Mouse (Mus musculus): ENCODE data around the gene Ebf4.

Gene Ebf4

DNA sequence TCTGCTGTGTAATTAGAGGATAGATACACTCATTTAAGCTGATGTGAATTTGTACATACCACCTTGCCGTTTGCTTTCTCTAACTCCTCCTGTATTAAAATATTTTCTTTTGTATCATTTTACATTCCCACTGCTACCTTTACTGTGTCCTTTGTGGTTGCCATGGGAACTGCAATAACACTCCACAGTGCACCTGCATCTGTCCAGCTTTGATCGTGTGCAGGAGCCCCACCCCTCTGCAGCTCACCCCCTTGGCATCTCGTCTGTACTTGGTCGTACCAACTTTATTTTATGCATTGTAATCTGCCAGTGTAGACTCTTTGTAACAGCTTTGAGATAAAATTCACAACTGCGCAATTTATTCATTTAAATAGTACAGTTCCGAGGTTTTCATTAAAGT, 88.9 kb downstream of the Ebf4 start:
- DNase-seq (ENCODE audit: low read depth) = no peak

DNA sequence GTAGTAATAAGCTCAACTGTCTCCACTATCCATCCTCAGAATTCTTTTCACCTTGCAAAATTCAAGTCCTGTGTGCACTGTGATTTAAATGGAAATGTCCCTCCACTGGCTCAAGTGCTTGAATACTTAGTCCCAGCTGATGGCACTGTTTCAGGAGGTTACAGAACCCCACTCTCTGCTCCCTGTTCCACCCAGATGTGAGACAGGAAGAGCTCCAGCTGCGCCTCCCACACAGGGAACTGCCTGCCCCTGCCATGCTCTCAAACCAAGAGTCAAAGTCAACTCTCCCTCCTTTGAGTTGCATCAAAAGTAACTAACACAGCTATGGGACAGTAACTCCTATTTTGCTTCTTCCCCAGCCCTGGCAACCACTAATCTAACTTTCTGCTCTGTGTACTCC, 91.2 kb downstream of the Ebf4 start:
- no peak for DNase-seq (ENCODE audit: low read depth)

DNA sequence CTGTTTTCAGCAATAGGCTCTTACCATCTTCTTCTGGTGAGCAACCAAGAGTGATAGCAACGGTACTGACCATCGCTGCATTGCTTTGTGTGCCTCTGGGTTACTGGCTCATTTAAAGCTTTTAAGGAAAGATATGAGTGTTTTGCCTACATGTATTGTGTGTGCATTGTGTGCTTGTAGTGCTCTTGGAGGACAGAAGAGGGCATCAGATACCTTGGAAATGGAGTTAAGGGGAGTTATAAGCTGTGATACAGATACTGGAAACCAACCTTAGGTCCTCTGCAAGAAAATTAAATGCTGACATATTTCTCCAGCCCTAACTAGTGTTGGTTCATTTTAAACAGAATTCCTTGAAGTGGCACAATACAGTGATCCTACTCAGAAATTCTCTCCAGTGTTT, 93.8 kb downstream of the Ebf4 start:
- peak; percentile 78 for DNase-seq (ENCODE audit: low read depth)

DNA sequence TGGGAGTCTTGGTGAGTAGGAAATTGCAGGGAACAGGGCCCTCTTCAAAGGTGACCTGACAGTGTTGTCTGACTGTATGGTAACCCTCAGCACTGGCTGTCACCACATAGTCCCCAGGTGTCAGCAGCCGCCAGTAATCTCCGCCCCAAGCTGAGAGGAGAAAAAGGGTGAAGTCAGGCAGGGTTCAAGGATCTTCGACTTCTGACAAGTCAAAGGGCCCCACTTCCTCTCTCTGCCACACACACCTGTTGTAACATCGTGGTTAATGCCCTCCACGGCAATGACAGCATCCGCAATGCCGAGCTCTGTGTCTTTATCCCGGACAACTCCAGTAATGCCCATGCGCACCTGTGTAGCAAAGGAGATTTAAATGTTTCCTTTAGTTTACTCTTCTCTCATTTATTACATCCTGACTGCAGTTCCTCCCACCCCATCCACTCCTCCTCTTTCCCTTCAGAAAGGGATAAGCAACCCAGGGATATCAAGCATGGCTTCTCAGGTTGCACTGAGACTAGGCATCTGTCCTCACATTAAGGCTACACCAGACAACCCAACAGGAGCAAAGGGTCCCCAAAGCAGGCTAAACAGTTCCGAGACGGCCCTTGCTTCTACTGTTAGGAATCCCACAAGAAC, 96.1 kb downstream of the Ebf4 start:
- DNase-seq (ENCODE audit: low read depth) = no peak

DNA sequence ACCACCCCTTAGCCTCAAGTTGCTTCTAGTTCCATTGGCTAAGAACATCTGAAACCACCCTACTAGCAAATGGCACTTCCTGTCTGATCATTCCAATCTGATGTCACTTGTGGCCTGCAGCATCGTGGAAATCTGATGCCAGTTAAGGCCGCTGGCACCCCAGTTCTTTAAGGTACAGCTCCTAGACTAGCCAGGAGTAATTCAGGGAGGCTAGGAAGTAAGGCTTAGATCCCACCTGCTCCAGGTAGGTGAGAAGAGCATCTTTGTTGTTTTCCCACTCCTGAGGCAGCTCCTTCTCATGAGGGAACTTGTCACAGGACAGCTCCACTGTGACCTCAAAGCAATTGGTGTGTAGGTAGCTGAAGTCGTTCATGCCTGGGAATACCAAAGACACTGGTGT, 97.9 kb downstream of the Ebf4 start:
- no peak for DNase-seq (ENCODE audit: low read depth)

DNA sequence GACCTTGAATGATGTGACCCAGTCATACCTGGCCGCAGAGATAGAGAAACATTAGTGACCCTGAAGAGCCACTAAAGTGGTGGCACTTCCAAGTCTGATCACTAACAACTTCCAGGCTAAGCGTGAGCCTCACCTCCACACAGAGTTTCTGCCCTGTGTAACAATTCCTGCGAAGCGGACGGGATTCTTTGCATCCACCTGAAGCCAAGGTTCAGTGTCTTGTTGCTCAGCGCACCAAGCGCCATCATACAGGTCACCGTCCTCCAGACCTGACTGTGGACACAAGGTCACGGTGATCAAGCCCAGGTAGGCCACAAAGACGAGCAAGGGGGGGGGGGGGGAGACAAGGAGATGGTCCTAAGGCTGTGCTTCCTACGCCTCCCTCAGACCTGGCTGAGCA, 100.7 kb downstream of the Ebf4 start:
- no peak for DNase-seq (ENCODE audit: low read depth)

DNA sequence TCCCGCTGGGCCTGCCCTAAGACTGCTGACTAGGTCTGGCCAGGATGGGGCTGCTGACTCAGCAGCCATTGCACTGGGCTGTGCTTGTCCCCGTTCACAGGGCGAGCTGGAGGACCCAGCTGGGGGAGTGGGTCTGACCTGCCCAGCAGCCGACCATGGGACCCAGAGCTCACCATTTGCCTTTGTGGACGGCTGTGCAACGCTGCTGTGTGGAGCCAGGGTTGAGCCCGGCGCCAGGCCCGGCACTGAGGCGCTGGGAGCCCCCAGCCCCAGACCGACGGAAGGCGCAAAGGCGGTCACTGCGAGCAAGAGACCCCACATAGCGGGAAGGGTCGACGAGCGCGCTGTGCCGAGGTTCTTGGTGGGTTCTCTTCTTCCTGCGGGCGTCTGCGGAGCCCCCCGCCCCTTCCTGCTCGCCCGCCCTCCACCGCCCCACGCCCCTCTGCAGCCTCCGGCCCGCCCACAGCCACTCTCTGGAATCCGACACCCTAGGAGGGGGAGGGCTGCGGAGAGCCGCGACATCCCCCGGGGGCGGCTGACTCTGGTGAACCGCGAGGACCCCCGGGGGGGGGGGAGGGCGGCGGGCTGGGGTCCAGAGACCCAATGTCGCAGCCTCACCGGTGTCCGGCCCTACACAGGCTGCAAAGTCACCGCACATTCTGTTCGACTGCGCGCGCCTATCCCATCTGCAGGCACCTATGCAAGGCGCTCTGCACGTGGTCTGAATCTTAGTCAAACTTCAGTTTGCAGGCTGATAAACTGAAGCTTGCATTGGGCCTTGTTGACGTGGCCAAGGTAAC, 102.4 kb downstream of the Ebf4 start, which contains the start of gene Cpxm1:
Cpxm1 (minus strand) TSS at position 389 of the 800 bp plus-strand sequence.
- no peak for DNase-seq (ENCODE audit: low read depth)

DNA sequence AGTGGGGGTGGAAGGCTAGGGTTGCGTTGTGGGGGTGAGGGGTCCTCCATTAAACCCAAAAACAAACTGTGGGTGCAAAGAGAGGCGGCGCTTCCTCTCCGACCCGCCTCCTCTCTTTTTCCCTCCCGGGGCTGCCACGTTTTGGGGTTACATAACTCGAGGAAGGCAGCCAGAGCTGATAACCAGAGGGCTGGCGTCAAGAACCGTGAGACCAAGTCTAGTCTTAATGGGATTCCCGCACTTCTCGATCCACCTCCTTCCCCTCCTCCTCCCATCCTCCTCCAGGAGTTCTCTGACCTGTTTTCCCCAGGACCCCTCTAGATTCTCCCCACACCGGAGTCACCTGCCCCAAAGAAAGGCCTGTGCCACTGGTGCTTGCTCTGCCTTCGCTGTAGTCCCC, 103.1 kb downstream of the Ebf4 start:
- DNase-seq (ENCODE audit: low read depth) = no peak

DNA sequence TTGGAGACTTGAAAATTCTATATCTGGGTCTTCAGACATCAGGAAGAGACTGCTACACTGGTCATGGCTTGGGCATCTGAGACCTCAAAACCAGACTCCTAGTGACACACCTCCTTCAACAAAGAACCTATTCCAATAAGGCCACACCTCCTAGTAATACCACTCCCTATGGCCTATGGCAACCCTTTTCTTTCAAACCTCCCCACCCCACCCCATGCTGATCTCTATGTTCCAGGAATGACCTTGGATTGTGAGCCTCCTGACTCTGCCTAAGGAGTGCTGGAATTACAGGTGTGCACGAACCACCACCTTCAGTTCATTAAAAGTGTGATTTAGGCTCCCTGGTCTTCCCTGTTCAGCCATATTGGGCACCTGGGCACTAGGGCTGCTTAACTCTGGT, 105.1 kb downstream of the Ebf4 start:
- DNase-seq (ENCODE audit: low read depth) = no peak

DNA sequence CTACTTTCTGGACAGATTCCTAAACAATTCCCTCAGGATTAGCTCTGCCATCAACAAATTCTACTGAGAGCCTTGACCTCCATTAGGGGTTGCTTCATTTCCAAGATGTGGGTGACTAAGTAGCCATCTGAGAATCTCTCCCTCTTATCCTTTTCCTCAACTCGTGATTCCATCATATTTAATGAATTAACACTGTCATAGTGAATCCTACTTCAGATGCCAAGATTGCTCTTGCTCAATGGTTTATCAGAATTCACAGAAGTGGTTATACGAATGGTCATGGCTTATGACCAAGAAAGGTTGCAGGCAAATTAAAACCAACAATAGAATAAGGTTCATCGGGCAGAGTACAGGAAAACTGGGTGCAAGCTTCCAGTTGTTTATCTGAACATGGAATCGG, 106.9 kb downstream of the Ebf4 start:
- no peak for DNase-seq (ENCODE audit: low read depth)

DNA sequence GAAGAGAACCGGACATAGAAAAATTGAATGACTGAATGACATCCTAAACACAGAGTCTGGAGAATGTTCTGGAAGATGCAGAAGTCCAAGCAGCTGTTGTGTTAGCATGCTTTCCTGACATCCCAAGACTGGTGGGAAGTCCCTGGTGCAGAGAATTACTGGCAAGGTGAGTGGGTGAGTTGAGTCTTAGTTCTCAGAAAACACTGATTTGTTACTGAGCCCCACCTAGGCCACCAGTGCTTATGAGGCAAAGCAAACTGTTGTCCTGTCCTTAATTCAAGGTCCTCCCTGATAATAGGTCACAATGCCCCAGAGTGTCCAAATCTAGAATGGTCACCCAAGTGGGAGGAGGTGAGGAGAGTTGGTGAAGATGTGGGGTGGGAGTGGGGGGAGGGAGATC, 110.0 kb downstream of the Ebf4 start, which contains the start of the genes Gm28372 and 1700020A23Rik:
Gm28372 (plus strand) TSS at position 301 of the 400 bp plus-strand sequence.
1700020A23Rik (plus strand) TSS at position 321 of the 400 bp plus-strand sequence.
- no peak for DNase-seq (ENCODE audit: low read depth)

DNA sequence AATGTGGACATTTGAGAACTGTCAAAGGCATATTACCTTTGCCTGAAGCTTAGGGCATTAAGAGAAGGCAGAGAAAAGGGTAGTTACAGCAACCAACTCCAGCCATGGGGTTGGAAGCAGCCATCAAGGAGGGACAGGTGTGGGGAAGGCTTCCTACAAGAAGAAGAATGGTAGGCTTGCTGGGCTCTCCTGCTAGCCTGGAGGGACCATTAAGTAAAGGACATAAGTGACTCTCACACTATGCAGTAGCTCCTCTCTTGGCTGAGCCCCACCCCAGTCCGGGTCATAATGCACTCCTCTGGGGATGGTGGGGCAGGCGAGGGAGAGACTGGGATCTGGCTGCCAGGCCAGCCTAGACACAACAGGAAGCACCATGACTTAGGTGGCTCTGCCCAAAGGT, 111.2 kb downstream of the Ebf4 start, which contains the start of gene Tmem239:
Tmem239 (plus strand) TSS at position 301 of the 400 bp plus-strand sequence.
- DNase-seq (ENCODE audit: low read depth) = no peak

DNA sequence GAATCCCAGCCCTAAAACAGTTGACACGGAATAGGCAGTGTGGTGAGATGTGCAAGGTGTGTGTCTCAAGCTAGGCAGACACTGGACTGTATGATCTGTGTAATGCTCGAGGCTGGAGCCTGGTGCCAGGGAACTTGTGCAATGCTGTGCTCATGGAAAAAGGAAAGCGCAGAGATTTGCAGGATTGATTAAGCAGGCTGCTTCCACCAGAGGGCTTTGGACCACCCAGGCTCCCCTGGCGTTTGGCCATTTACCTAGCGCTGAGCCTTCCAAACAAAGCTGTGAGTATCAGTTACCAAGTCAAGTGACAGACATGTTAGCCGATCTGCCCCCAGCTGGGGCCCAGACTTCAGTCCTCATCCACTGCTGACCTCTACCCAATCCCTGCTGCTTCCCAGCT, 113.2 kb downstream of the Ebf4 start:
- no peak for DNase-seq (ENCODE audit: low read depth)

DNA sequence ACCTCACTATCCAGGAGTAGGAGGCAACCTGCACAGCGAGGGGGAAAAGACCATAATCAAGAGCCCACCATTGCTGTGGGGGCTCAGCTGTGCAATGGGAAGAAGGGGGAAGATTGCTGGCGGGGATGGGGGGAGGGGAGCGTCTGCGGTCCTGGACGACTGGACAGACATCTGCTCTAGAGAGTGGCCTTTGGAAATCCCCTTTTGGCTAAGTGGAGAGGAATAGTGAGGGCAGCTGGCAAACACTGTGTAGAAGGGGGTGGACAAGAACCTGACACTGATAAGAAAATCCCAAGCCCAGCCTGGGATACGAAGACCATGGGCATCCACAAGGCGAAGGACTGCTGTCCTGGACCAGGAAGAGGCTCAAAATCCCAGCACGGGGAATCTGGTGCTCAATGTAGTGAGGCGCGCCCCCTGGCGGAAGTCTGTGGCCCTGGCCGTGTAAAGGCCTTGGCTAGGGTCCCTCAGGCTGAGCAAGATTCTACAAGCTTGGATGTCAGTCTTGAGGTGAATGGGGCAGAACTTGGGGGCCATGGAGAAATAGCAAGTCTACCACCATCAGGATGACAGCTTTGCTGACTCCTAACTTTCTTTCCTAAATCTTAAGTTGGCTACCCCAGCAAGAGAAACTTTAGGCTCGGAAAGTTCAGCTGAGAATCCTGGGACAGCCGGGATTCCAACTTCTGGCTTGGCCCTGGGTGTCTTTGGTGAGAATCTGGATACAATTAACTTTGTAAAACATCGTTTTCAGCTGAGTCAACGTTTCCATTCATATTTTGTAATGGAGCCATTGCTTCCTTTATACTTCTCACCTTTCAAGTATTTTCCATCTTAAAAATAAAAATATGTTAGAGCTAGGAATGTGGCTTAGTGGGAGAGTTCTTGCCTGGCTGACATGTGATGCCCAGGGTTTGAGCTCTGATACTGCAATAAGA, 116.9 kb downstream of the Ebf4 start:
- peak; percentile 62 for DNase-seq (ENCODE audit: low read depth)

DNA sequence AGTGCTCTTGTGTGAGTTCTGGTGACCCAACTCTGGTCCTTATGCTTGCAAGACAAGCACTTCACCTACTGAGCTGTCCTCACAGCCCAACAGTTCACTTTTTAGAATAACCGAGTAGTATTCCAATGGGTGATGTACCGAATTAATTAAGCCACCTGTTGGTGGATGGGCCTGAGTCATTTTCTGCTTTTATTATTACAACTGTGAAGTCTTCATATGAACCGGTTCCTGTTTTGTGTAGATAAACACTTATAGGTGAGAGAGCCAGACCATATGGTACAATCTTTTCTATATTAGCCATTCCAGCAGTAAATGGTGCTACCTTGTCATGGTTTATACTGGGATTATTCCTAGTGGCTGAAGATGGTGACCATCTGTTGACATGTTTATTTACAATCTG, 117.8 kb downstream of the Ebf4 start:
- DNase-seq (ENCODE audit: low read depth) = no peak

DNA sequence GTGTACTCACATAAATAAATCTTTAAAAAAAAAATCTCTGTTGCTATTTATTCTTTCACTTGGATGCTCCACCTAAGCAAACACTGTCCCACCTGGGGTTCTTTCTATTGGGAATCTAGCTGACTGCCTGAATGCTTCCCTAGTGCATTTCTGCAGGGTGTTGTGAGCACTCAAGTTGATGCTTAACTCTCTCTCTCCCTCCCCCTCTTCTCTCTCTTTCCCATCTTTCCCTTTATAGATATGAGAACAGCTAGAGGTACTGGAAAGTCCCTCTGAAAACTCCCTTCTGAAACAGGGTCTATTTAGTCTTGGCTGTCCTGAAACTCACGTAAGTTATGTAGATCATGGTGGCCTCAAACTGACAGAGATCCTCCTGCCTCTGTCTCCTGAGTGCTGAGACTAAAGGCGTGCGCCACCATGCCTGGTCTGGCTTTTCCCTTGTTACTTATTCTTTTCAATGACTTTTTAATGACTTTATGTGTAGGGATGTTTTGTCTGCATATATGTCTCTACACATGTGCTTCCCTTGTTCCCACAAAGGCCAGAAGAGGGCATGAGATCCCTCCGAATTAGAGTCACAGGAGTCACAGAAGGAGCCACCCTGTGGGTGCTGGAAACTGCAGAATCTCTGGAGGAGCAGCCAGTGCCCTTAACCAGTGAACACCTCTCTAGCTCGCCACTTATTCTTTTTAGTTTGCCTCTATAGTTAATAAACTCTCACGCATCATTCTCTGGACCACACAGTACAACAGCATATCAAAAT, 119.3 kb downstream of the Ebf4 start:
- DNase-seq (ENCODE audit: low read depth) = peak; percentile 57

Data from 416B (cell line).